Mouse (Mus musculus) C2C12 (cell line): ENCODE results near the gene Birc2.

Experiments
- CEBPB ChIP-seq: IDR thresholded peaks from one replicate; pipeline ENCODE4 v1.6.1; 2011; ENCODE audit warnings: low read depth, mild to moderate bottlenecking, control low read depth, moderate library complexity
- CTCF ChIP-seq: IDR thresholded peaks from one replicate; pipeline ENCODE4 v1.5.1; 2011; ENCODE audit not compliant: control insufficient read depth, insufficient read depth, insufficient read length
- MAX ChIP-seq: IDR thresholded peaks from one replicate; pipeline ENCODE4 v1.6.1; 2011; ENCODE audit warnings: mild to moderate bottlenecking, control low read depth
- MYOD1 ChIP-seq: IDR thresholded peaks from one replicate; pipeline ENCODE4 v1.6.1; 2011; ENCODE audit warnings: low read depth; ENCODE audit not compliant: control insufficient read depth, insufficient read length
- MYOG ChIP-seq: IDR thresholded peaks from one replicate; pipeline ENCODE4 v1.6.1; 2011; ENCODE audit not compliant: control insufficient read depth, insufficient read length; ENCODE audit errors: extremely low read depth
- USF1 ChIP-seq: IDR thresholded peaks from one replicate; pipeline ENCODE4 v1.6.1; 2011; ENCODE audit warnings: low read depth, mild to moderate bottlenecking, control low read depth, moderate library complexity

DNA sequence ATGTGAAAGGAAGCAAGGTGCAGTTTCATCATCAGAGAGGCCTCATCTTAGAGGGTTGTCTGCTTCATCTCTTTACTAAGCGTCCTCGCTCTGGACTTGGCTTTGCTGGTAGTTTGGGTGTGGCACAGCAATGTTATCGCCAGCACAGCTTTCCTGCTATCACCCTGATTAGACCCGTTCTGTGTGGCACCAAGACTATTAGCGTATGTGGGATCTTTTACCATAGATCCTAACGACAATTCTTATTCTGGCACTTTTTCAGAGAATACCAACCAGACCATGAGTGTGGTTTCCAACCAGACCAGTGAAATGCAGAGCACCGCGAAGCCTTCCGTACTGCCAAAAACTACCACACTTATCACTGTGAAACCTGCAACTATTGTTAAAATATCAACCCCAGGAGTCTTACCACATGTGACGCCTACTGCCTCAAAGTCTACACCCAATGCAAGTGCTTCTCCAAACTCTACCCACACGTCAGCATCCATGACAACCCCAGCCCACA, 46.2 kb downstream of the Birc2 start:
- TF ChIP-seq CTCF: no peak
- TF ChIP-seq USF1: no peak
- TF ChIP-seq MAX: no peak
- TF ChIP-seq MYOD1: no peak
- no peak for TF ChIP-seq MYOG
- TF ChIP-seq CEBPB: no peak
